15 mouse cellular contexts compared by ENCODE assay signal in the genomic region with DNA sequence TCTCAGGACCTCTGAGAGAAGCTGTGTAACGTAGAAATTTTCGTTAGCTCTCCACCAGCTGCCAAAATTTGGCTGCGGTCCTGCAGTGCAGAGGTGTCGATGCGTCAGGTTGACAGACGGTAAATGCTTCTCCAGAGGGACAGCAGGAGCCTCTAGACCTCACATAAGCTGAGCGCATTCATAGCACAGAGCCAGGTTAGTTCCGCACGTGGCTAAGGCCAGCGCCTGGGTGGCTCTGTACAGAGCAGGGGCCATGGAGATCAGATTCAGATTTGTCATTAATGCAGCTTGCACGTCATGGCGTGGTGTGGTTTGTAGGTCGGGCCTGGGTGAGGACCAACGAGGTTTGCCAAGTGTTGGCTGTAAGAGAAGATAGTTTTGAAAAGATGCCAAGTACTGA.
A peak's percentile ranks its signal among the peaks of the same experiment; 100 is the strongest.
DNase-seq lines count a peak whose midpoint lies in the region; ATAC-seq and TF ChIP-seq lines count a peak whose summit lies in the region.
"Had no signal": no experiment of that assay in that cellular context is flagged by ENCODE, and none has a peak within 500 bp of the region (broad histone marks: within the 10 kb centered on the region; RNA-seq: fewer than 3 reads in every experiment).

No protein-coding gene starts in this region.

- no peaks in the 10 kb centered on the region for H3K4me1 ChIP-seq in heart, embryonic 16.5 days (ENCODE audit: control insufficient read depth, insufficient read depth, low read length)
- no peaks in the 10 kb centered on the region for H3K4me1 ChIP-seq in lung, embryonic 16.5 days (replicated peaks; ENCODE audit: control insufficient read depth, insufficient read depth, low read length)
- no peaks in the 10 kb centered on the region; the same call in 1 of the 2 replicates for H3K4me1 ChIP-seq in limb, embryonic 14.5 days (ENCODE audit: control insufficient read depth, insufficient read depth, low read length)
- H3K4me1 ChIP-seq: liver, embryonic 13.5 days; midbrain, embryonic 10.5 days had no signal

- H3K4me3 ChIP-seq in heart, embryonic 16.5 days (ENCODE audit: low read length): no peak overlapping the region
- no peak overlapping the region for H3K4me3 ChIP-seq in lung, embryonic 16.5 days (ENCODE audit: low read length)
- no peak overlapping the region for H3K4me3 ChIP-seq in limb, embryonic 14.5 days (replicated peaks; ENCODE audit: low read length)
- H3K4me3 ChIP-seq: embryonic facial prominence, embryonic 13.5 days; liver, embryonic 13.5 days; midbrain, embryonic 10.5 days had no signal

- peak; percentile 58; the same call in 1 of the 2 replicates for ATAC-seq in heart, embryonic 16.5 days (replicated peaks; ENCODE audit: extremely low read depth, insufficient read depth, low FRiP score)
- no peak for ATAC-seq in lung, embryonic 16.5 days (ENCODE audit: low read depth)
- ATAC-seq in limb, embryonic 14.5 days (ENCODE audit: low FRiP score, low read depth): peak; percentile 83

- peak; percentile 11 to 14 for DNase-seq in cerebellum, postnatal 10 days
- DNase-seq in cerebellum, adult 9-10 months: no peak
- no peak for DNase-seq in heart, postnatal 36 days
- DNase-seq in lung, postnatal 36 days: no peak
- DNase-seq in limb, embryonic 14.5 days (ENCODE audit: low spot score): peak; percentile 38
- no peak for DNase-seq in spleen, adult 12 weeks (ENCODE audit: low spot score)
- DNase-seq: cerebellum, postnatal 25 days; heart, postnatal 10 days; kidney, adult 18-20 months; liver, embryonic 13.5 days; retina, postnatal 1 day had no signal

- peak overlapping the region; percentile 33 for H3K4me2 ChIP-seq in heart, embryonic 16.5 days (ENCODE audit: low read depth, low read length)
- H3K4me2 ChIP-seq in lung, embryonic 16.5 days (ENCODE audit: low read depth, low read length): peak overlapping the region; percentile 8
- H3K4me2 ChIP-seq in limb, embryonic 14.5 days (replicated peaks; ENCODE audit: low read depth, low read length, severe bottlenecking): peak overlapping the region; percentile 23; the same call in 1 of the 2 replicates
- H3K4me2 ChIP-seq: embryonic facial prominence, embryonic 13.5 days; liver, embryonic 13.5 days had no signal

- no peaks in the 10 kb centered on the region for H3K36me3 ChIP-seq in heart, embryonic 16.5 days (ENCODE audit: control insufficient read depth, insufficient read depth)
- H3K36me3 ChIP-seq in lung, embryonic 16.5 days (ENCODE audit: control insufficient read depth, insufficient read depth, low read length): no peaks in the 10 kb centered on the region
- no peaks in the 10 kb centered on the region for H3K36me3 ChIP-seq in limb, embryonic 14.5 days (ENCODE audit: control insufficient read depth, insufficient read depth, low read length)
- H3K36me3 ChIP-seq: embryonic facial prominence, embryonic 13.5 days; liver, embryonic 13.5 days; midbrain, embryonic 10.5 days had no signal

- H3K9me3 ChIP-seq in heart, embryonic 16.5 days (replicated peaks; ENCODE audit: control insufficient read depth, low read length): no peaks in the 10 kb centered on the region
- no peaks in the 10 kb centered on the region for H3K9me3 ChIP-seq in lung, embryonic 16.5 days (ENCODE audit: control insufficient read depth, low read length)
- H3K9me3 ChIP-seq in limb, embryonic 14.5 days (ENCODE audit: control insufficient read depth, low read length): no peaks in the 10 kb centered on the region
- H3K9me3 ChIP-seq: embryonic facial prominence, embryonic 13.5 days; liver, embryonic 13.5 days; midbrain, embryonic 10.5 days had no signal

- H3K9ac ChIP-seq in heart, embryonic 16.5 days (ENCODE audit: low read length): no peak overlapping the region
- no peak overlapping the region for H3K9ac ChIP-seq in lung, embryonic 16.5 days (ENCODE audit: low read length)
- H3K9ac ChIP-seq in limb, embryonic 14.5 days (ENCODE audit: low read depth, low read length, severe bottlenecking): no peak overlapping the region
- H3K9ac ChIP-seq: embryonic facial prominence, embryonic 13.5 days; liver, embryonic 13.5 days had no signal

- H3K27me3 ChIP-seq in heart, embryonic 16.5 days (ENCODE audit: control insufficient read depth, insufficient read depth, low read length): no peaks in the 10 kb centered on the region
- no peaks in the 10 kb centered on the region for H3K27me3 ChIP-seq in lung, embryonic 16.5 days (ENCODE audit: control insufficient read depth, insufficient read depth, low read depth, low read length)
- H3K27me3 ChIP-seq in limb, embryonic 14.5 days (ENCODE audit: control insufficient read depth, insufficient read depth, low read length): no peaks in the 10 kb centered on the region
- H3K27me3 ChIP-seq: embryonic facial prominence, embryonic 13.5 days; liver, embryonic 13.5 days had no signal

- no peak overlapping the region for H3K27ac ChIP-seq in heart, embryonic 16.5 days (ENCODE audit: low read length)
- no peak overlapping the region for H3K27ac ChIP-seq in lung, embryonic 16.5 days (ENCODE audit: low read length)
- H3K27ac ChIP-seq in limb, embryonic 14.5 days (replicated peaks; ENCODE audit: low read depth, low read length): no peak overlapping the region
- H3K27ac ChIP-seq: embryonic facial prominence, embryonic 13.5 days; liver, embryonic 13.5 days; midbrain, embryonic 10.5 days had no signal

- intact Hi-C loops in heart, postnatal 36 days (cut with DNase I): no loop called here

- no peak for TF ChIP-seq POLR2A in limb, embryonic 14.5 days (IDR thresholded peaks at IDR 0.05; ENCODE audit: borderline replicate concordance, extremely low read depth, insufficient read depth, insufficient read length)

- WGBS in heart, embryonic 16.5 days: 37% methylated on average over 14 of the region's 14 CpGs
- 35% methylated on average over 14 of the region's 14 CpGs for WGBS in lung, embryonic 16.5 days
- 48% methylated on average over 14 of the region's 14 CpGs for WGBS in limb, embryonic 14.5 days

Comparison
In these comparisons a context has a peak if more than half of its experiments do, and no peak if none do; other contexts are left out.
1. DNase-seq: peak in cerebellum, postnatal 10 days (2 of 2) and limb, embryonic 14.5 days (single experiment); none in cerebellum, adult 9-10 months (single experiment), heart, postnatal 36 days (0 of 2), lung, postnatal 36 days (single experiment) and spleen, adult 12 weeks (single experiment).
2. Peak in every context shown above with its lines, with median percentiles within 50 percentile points of each other: H3K4me2 ChIP-seq.